Mouse (Mus musculus) erythroblast, embryonic 14.5 days (primary cell): ENCODE results near the gene Sgk2.

Experiments used
- GATA1 ChIP-seq: IDR thresholded peaks from 2 replicates; pipeline ENCODE4 v1.6.1; 2012; ENCODE audit warnings: low read length, inconsistent platforms, mixed read lengths
- TAL1 ChIP-seq: IDR thresholded peaks from 3 replicates; pipeline ENCODE4 v1.6.1; 2012; ENCODE audit warnings: low read length, inconsistent platforms, mixed read lengths

DNA sequence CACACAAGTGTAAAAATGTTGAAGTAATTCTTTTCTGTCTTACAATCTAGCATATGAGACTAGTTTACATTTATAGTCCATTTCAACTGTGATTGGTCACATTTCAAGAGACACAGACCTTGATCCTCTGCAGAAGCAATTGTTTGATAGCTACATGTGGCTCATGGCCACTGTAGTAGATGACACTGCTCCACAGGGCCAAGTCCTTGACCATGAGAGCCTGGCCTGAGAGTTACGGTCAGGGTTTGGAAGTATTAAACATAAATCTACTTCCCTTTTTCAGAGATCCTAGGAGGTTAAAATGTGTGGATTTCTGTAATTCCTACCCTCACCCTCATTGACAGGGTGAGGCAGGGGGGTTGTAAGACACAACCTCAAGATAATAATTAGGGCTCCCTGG is 13.9 kb downstream of the Sgk2 start:
- TF ChIP-seq GATA1: no peak
- TF ChIP-seq TAL1: no peak
